Mouse (Mus musculus) ES-Bruce4 (cell line): Measurements from ENCODE around the gene Slco4c1.

Source experiments
- CTCF ChIP-seq: IDR thresholded peaks from one replicate; pipeline ENCODE4 v1.8.1; 2011; ENCODE audit warnings: low read depth, low read length
- POLR2A ChIP-seq: IDR thresholded peaks from one replicate; pipeline ENCODE4 v1.8.1; 2011; ENCODE audit warnings: low read length; ENCODE audit not compliant: insufficient read depth

DNA sequence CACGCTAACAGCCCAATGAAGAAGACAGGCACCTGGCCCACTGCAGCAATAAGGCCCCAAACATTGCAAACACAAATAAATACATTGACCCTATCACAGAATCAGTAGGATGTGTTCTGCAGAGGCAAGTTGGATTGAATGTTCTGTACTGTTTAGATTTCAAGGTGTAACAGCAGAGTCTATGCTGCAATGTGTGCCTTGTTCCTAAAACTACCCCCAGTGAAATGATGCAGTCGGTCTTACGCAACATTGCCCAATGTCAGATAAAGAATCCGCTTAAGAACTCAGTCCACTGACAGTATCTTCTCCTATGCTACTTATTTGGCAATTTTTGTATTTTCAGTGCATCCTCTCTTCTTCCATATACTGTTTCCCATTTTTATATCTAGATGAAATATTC is 6.0 kb downstream of the Slco4c1 start:
- no peak for TF ChIP-seq CTCF
- TF ChIP-seq POLR2A: no peak
